In the genomic region with DNA sequence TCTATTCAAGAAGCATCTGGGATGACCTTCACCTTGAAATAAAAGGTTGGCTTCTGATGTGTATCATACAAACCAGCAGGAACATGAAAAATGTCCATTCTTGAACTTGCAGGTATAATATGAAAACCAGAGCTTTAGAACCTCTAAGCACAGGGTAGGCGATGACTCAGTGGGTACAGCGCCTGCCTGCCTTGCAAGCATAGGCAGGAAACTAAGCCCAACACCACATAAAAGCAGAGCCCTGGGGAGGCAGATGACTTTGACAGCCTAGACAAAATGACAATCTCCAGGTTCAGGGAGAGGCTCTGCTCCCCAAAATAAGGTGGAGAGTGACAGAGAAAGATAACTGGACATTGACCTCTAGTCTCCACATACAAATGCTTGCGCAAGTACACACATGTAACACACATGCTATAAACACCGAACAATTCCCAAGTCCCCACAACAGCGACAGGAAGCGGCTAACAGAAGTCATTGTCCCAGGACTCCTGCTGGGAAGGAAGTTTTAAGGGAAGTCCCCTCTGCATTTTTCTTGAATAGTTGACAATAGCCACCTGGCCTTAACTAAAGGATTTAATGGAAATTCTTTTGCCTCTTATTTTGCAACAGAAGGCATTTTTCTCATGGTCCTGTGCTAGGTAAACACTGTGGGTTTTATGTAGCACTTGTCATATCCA, we compare ENCODE assay signal across 14 mouse cellular contexts. TPM values are rescaled to one million over a fixed set of nuclear protein-coding genes. Genes with fewer than 3 reads are reported as not detected.
DNase-seq lines count a peak whose midpoint lies in the region; ATAC-seq lines count a peak whose summit lies in the region.
"Had no signal": no experiment of that assay in that cellular context is flagged by ENCODE, and none has a peak within 500 bp of the region (broad histone marks: within the 10 kb centered on the region; RNA-seq: fewer than 3 reads in every experiment).

No protein-coding gene starts in this region.

- no peak overlapping the region for H3K9ac ChIP-seq in limb, embryonic 12.5 days (replicated peaks)
- H3K9ac ChIP-seq in embryonic facial prominence, embryonic 15.5 days, result no peak overlapping the region

- peaks cover 35% of the 10 kb centered on the region for H3K4me1 ChIP-seq in heart, embryonic 10.5 days
- peaks cover 48% of the 10 kb centered on the region for H3K4me1 ChIP-seq in limb, embryonic 12.5 days (replicated peaks)
- peaks cover 58% of the 10 kb centered on the region for H3K4me1 ChIP-seq in limb, embryonic 10.5 days
- H3K4me1 ChIP-seq in embryonic facial prominence, embryonic 15.5 days, result peaks cover 34% of the 10 kb centered on the region

- H3K9me3 ChIP-seq in heart, embryonic 10.5 days, result no peaks in the 10 kb centered on the region
- no peaks in the 10 kb centered on the region for H3K9me3 ChIP-seq in limb, embryonic 12.5 days
- H3K9me3 ChIP-seq in limb, embryonic 10.5 days (replicated peaks), result no peaks in the 10 kb centered on the region
- H3K9me3 ChIP-seq in embryonic facial prominence, embryonic 15.5 days (replicated peaks), result no peaks in the 10 kb centered on the region
- H3K9me3 ChIP-seq: megakaryocyte, embryonic 14.5 days had no signal

- no peaks in the 10 kb centered on the region for H3K36me3 ChIP-seq in heart, embryonic 10.5 days
- H3K36me3 ChIP-seq in limb, embryonic 12.5 days, result peaks cover 41% of the 10 kb centered on the region
- peaks cover 17% of the 10 kb centered on the region for H3K36me3 ChIP-seq in limb, embryonic 10.5 days
- peaks cover 7% of the 10 kb centered on the region; the same call in 1 of the 2 replicates for H3K36me3 ChIP-seq in embryonic facial prominence, embryonic 15.5 days

- no peak for ATAC-seq in limb, embryonic 12.5 days (ENCODE audit: insufficient number of reproducible peaks, insufficient read depth, low FRiP score, low TSS enrichment, low read depth)
- no peak for ATAC-seq in embryonic facial prominence, embryonic 15.5 days (ENCODE audit: insufficient number of reproducible peaks, low FRiP score, low TSS enrichment, low read depth)

- DNase-seq in heart, adult 11 months, result peak; percentile 85
- no peak for DNase-seq in heart, embryonic 10.5 days (ENCODE audit: low spot score)
- DNase-seq in limb, embryonic 10.5 days (ENCODE audit: low spot score), result no peak
- DNase-seq in thymus, postnatal 25 days, result peak; percentile 44
- DNase-seq in right cerebral cortex, postnatal 4 days, result no peak
- DNase-seq in embryo, embryonic 11 days, result no peak
- DNase-seq: cerebellum, postnatal 10 days; heart, postnatal 4 days; kidney, adult 9 months had no signal

- H3K27me3 ChIP-seq in heart, embryonic 10.5 days (ENCODE audit: insufficient read depth, poor library complexity, severe bottlenecking), result no peaks in the 10 kb centered on the region
- no peaks in the 10 kb centered on the region for H3K27me3 ChIP-seq in limb, embryonic 12.5 days
- no peaks in the 10 kb centered on the region for H3K27me3 ChIP-seq in limb, embryonic 10.5 days (ENCODE audit: low read depth, poor library complexity, severe bottlenecking)
- no peaks in the 10 kb centered on the region for H3K27me3 ChIP-seq in embryonic facial prominence, embryonic 15.5 days

- H3K4me2 ChIP-seq in limb, embryonic 12.5 days, result no peak overlapping the region
- H3K4me2 ChIP-seq in embryonic facial prominence, embryonic 15.5 days (replicated peaks), result no peak overlapping the region
- H3K4me2 ChIP-seq: liver, embryonic 11.5 days had no signal

- no peak overlapping the region for H3K4me3 ChIP-seq in heart, embryonic 10.5 days
- no peak overlapping the region for H3K4me3 ChIP-seq in limb, embryonic 12.5 days (replicated peaks)
- no peak overlapping the region for H3K4me3 ChIP-seq in limb, embryonic 10.5 days
- no peak overlapping the region for H3K4me3 ChIP-seq in embryonic facial prominence, embryonic 15.5 days (replicated peaks)
- H3K4me3 ChIP-seq: left cerebral cortex, adult 2 months; megakaryocyte, embryonic 14.5 days had no signal

- 53% methylated on average over 6 of the region's 6 CpGs for WGBS in heart, embryonic 10.5 days
- WGBS in limb, embryonic 12.5 days, result 42% methylated on average over 6 of the region's 6 CpGs
- WGBS in limb, embryonic 10.5 days, result 63% methylated on average over 6 of the region's 6 CpGs
- 41% methylated on average over 6 of the region's 6 CpGs for WGBS in embryonic facial prominence, embryonic 15.5 days

- H3K27ac ChIP-seq in heart, embryonic 10.5 days, result no peak overlapping the region
- peak overlapping the region; percentile 56 for H3K27ac ChIP-seq in limb, embryonic 12.5 days
- H3K27ac ChIP-seq in limb, embryonic 10.5 days, result no peak overlapping the region
- H3K27ac ChIP-seq in embryonic facial prominence, embryonic 15.5 days (replicated peaks), result peak overlapping the region; percentile 9; the same call in 1 of the 2 replicates
- H3K27ac ChIP-seq: left cerebral cortex, adult 2 months had no signal

RNA-seq across cellular contexts. Expression of a gene that starts 30.1 kb away (rescaled TPM):
- 3.4 TPM in 2 replicates for polyA plus RNA-seq in heart, embryonic 10.5 days (2016; fragmentation: Nextera tagmentation; extraction: Ambion mirVana)
- 35.2 and 38.2 TPM in 2 replicates for polyA plus RNA-seq in limb, embryonic 12.5 days (2016; fragmentation: Nextera tagmentation; extraction: Ambion mirVana)
- polyA plus RNA-seq in limb, embryonic 10.5 days (2016; fragmentation: Nextera tagmentation; extraction: Ambion mirVana), result 13.4 and 25.4 TPM in 2 replicates
- polyA plus RNA-seq in embryonic facial prominence, embryonic 15.5 days (2015; fragmentation: Nextera tagmentation; extraction: Ambion mirVana), result 23.1 and 23.3 TPM in 2 replicates

RNA-seq across cellular contexts. Expression of a gene that starts 40.5 kb away (rescaled TPM):
- 3.6 and 4.0 TPM in 2 replicates for polyA plus RNA-seq in heart, embryonic 10.5 days (2016; fragmentation: Nextera tagmentation; extraction: Ambion mirVana)
- polyA plus RNA-seq in limb, embryonic 12.5 days (2016; fragmentation: Nextera tagmentation; extraction: Ambion mirVana), result 2.8 and 3.2 TPM in 2 replicates
- polyA plus RNA-seq in limb, embryonic 10.5 days (2016; fragmentation: Nextera tagmentation; extraction: Ambion mirVana), result 2.5 and 2.8 TPM in 2 replicates
- polyA plus RNA-seq in embryonic facial prominence, embryonic 15.5 days (2015; fragmentation: Nextera tagmentation; extraction: Ambion mirVana), result 2.4 and 2.5 TPM in 2 replicates

Comparison
In these comparisons a context has a peak if more than half of its experiments do, and no peak if none do; other contexts are left out.
1. DNase-seq: peak in heart, adult 11 months (single experiment) and thymus, postnatal 25 days (single experiment); none in heart, embryonic 10.5 days (single experiment), limb, embryonic 10.5 days (single experiment), right cerebral cortex, postnatal 4 days (single experiment) and embryo, embryonic 11 days (single experiment).
2. H3K27ac ChIP-seq: peak in limb, embryonic 12.5 days (single experiment) and embryonic facial prominence, embryonic 15.5 days (single experiment); none in heart, embryonic 10.5 days (single experiment) and limb, embryonic 10.5 days (single experiment).